Mouse (Mus musculus): ENCODE measurements at regions not wholly inside any gene's neighbourhood (a gene's known extent, or its start where the extent isn't known, plus 50 kb on each side); places are given as distances from the start of the nearest gene placed in this dataset.

- WGBS = 75% methylated on average over 6 of the region's 6 CpGs
- H3K27ac ChIP-seq = no peak overlapping the region
- ATAC-seq (ENCODE audit: low FRiP score) (no peak), DNase-seq (ENCODE audit: low spot score) (peak; percentile 24)
- no peaks in the 10 kb centered on the region for H3K9me3 ChIP-seq (ENCODE audit: control insufficient read depth, low read length)
- no peaks in the 10 kb centered on the region for H3K4me1 ChIP-seq (replicated peaks; ENCODE audit: control insufficient read depth, insufficient read depth, low read length)
- H3K36me3 ChIP-seq (replicated peaks; ENCODE audit: control insufficient read depth, insufficient read depth) = no peaks in the 10 kb centered on the region
- no peaks in the 10 kb centered on the region for H3K27me3 ChIP-seq (ENCODE audit: control insufficient read depth, insufficient read depth, low read length)
- H3K4me3 ChIP-seq (replicated peaks; ENCODE audit: low read length) = no peak overlapping the region
- no peak overlapping the region for H3K9ac ChIP-seq
- no peak overlapping the region for H3K4me2 ChIP-seq (replicated peaks)
Measured at GRCm38 (mm10) chr5:126324847-126325246, 793.3 kb downstream of the Tmem132b start.

GRCm38 (mm10) chr5:126328276-126328675 is 796.7 kb downstream of the Tmem132b start:
- Histone ChIP-seq H3K27me3 (ENCODE audit: control insufficient read depth, insufficient read depth, low read length) (no peaks in the 10 kb centered on the region), H3K4me1 (replicated peaks; ENCODE audit: control insufficient read depth, insufficient read depth, low read length) (no peaks in the 10 kb centered on the region), H3K27ac (no peak overlapping the region), H3K4me2 (replicated peaks) (no peak overlapping the region), H3K9ac (no peak overlapping the region), H3K9me3 (ENCODE audit: control insufficient read depth, low read length) (no peaks in the 10 kb centered on the region), H3K4me3 (replicated peaks; ENCODE audit: low read length) (no peak overlapping the region), H3K36me3 (replicated peaks; ENCODE audit: control insufficient read depth, insufficient read depth) (no peaks in the 10 kb centered on the region)
- ATAC-seq (ENCODE audit: low FRiP score) (no peak), DNase-seq (ENCODE audit: low spot score) (no peak)
- WGBS = 48% methylated on average over 3 of the region's 3 CpGs

GRCm38 (mm10) chr5:126335091-126335490 is 803.5 kb downstream of the Tmem132b start:
- no peak overlapping the region for H3K4me3 ChIP-seq (replicated peaks; ENCODE audit: low read length)
- peaks cover 7% of the 10 kb centered on the region; the same call in 1 of the 2 replicates for H3K4me1 ChIP-seq (replicated peaks; ENCODE audit: control insufficient read depth, insufficient read depth, low read length)
- no peaks in the 10 kb centered on the region for H3K9me3 ChIP-seq (ENCODE audit: control insufficient read depth, low read length)
- no peak for DNase-seq (ENCODE audit: low spot score)
- 29% methylated on average over 7 of the region's 7 CpGs for WGBS
- H3K9ac ChIP-seq = no peak overlapping the region
- no peak overlapping the region for H3K4me2 ChIP-seq (replicated peaks)
- 0 out of 2 replicates have a peak overlapping the region, but pooled peaks have one; percentile 40 for H3K27ac ChIP-seq
- ATAC-seq (ENCODE audit: low FRiP score) = no peak
- H3K36me3 ChIP-seq (replicated peaks; ENCODE audit: control insufficient read depth, insufficient read depth) = no peaks in the 10 kb centered on the region
- no peaks in the 10 kb centered on the region for H3K27me3 ChIP-seq (ENCODE audit: control insufficient read depth, insufficient read depth, low read length)

GRCm38 (mm10) chr5:126335553-126336520 is 804.3 kb downstream of the Tmem132b start:
- Histone ChIP-seq H3K4me3 (replicated peaks; ENCODE audit: low read length) (no peak overlapping the region), H3K9ac (no peak overlapping the region), H3K27me3 (ENCODE audit: control insufficient read depth, insufficient read depth, low read length) (no peaks in the 10 kb centered on the region), H3K27ac (no peak overlapping the region), H3K36me3 (replicated peaks; ENCODE audit: control insufficient read depth, insufficient read depth) (no peaks in the 10 kb centered on the region), H3K9me3 (ENCODE audit: control insufficient read depth, low read length) (no peaks in the 10 kb centered on the region), H3K4me2 (replicated peaks) (no peak overlapping the region), H3K4me1 (replicated peaks; ENCODE audit: control insufficient read depth, insufficient read depth, low read length) (peaks cover 7% of the 10 kb centered on the region; the same call in 1 of the 2 replicates)
- ATAC-seq (ENCODE audit: low FRiP score) = no peak
- DNase-seq (ENCODE audit: low spot score) = peak; percentile 55
- WGBS = 31% methylated on average over 6 of the region's 6 CpGs

- DNase-seq (ENCODE audit: low spot score) = no peak
- Histone ChIP-seq H3K27ac (no peak overlapping the region), H3K4me3 (replicated peaks; ENCODE audit: low read length) (no peak overlapping the region), H3K4me2 (replicated peaks) (no peak overlapping the region), H3K4me1 (replicated peaks; ENCODE audit: control insufficient read depth, insufficient read depth, low read length) (peaks cover 7% of the 10 kb centered on the region; the same call in 1 of the 2 replicates), H3K27me3 (ENCODE audit: control insufficient read depth, insufficient read depth, low read length) (no peaks in the 10 kb centered on the region), H3K9ac (no peak overlapping the region), H3K9me3 (ENCODE audit: control insufficient read depth, low read length) (no peaks in the 10 kb centered on the region), H3K36me3 (replicated peaks; ENCODE audit: control insufficient read depth, insufficient read depth) (no peaks in the 10 kb centered on the region)
- no peak for ATAC-seq (ENCODE audit: low FRiP score)
- 79% methylated on average over 1 of the region's 1 CpGs for WGBS
Measured at GRCm38 (mm10) chr5:126337884-126338283, 806.3 kb downstream of the Tmem132b start.

- Histone ChIP-seq H3K9me3 (ENCODE audit: control insufficient read depth, low read length) (no peaks in the 10 kb centered on the region), H3K4me3 (replicated peaks; ENCODE audit: low read length) (no peak overlapping the region), H3K27me3 (ENCODE audit: control insufficient read depth, insufficient read depth, low read length) (no peaks in the 10 kb centered on the region), H3K36me3 (replicated peaks; ENCODE audit: control insufficient read depth, insufficient read depth) (no peaks in the 10 kb centered on the region), H3K9ac (no peak overlapping the region), H3K27ac (no peak overlapping the region), H3K4me1 (replicated peaks; ENCODE audit: control insufficient read depth, insufficient read depth, low read length) (no peaks in the 10 kb centered on the region), H3K4me2 (replicated peaks) (no peak overlapping the region)
- DNase-seq (ENCODE audit: low spot score) (no peak), ATAC-seq (ENCODE audit: low FRiP score) (no peak)
- WGBS = 61% methylated on average over 9 of the region's 9 CpGs
Measured at GRCm38 (mm10) chr5:126343570-126343969, 812.0 kb downstream of the Tmem132b start.

- no peaks in the 10 kb centered on the region for H3K9me3 ChIP-seq (ENCODE audit: control insufficient read depth, low read length)
- WGBS = 95% methylated on average over 2 of the region's 2 CpGs
- no peak overlapping the region for H3K27ac ChIP-seq
- H3K9ac ChIP-seq = no peak overlapping the region
- H3K4me2 ChIP-seq (replicated peaks) = no peak overlapping the region
- H3K36me3 ChIP-seq (replicated peaks; ENCODE audit: control insufficient read depth, insufficient read depth) = no peaks in the 10 kb centered on the region
- ATAC-seq (ENCODE audit: low FRiP score) (no peak), DNase-seq (ENCODE audit: low spot score) (no peak)
- H3K27me3 ChIP-seq (ENCODE audit: control insufficient read depth, insufficient read depth, low read length) = no peaks in the 10 kb centered on the region
- no peaks in the 10 kb centered on the region for H3K4me1 ChIP-seq (replicated peaks; ENCODE audit: control insufficient read depth, insufficient read depth, low read length)
- H3K4me3 ChIP-seq (replicated peaks; ENCODE audit: low read length) = no peak overlapping the region
Measured at GRCm38 (mm10) chr5:126350936-126351335, 819.4 kb downstream of the Tmem132b start.

GRCm38 (mm10) chr5:126369436-126369835 is 837.9 kb downstream of the Tmem132b start:
- DNase-seq (ENCODE audit: low spot score) (no peak), ATAC-seq (ENCODE audit: low FRiP score) (no peak)
- 82% methylated on average over 2 of the region's 2 CpGs for WGBS
- Histone ChIP-seq H3K4me3 (replicated peaks; ENCODE audit: low read length) (no peak overlapping the region), H3K36me3 (replicated peaks; ENCODE audit: control insufficient read depth, insufficient read depth) (no peaks in the 10 kb centered on the region), H3K4me2 (replicated peaks) (no peak overlapping the region), H3K27ac (no peak overlapping the region), H3K27me3 (ENCODE audit: control insufficient read depth, insufficient read depth, low read length) (no peaks in the 10 kb centered on the region), H3K9me3 (ENCODE audit: control insufficient read depth, low read length) (no peaks in the 10 kb centered on the region), H3K4me1 (replicated peaks; ENCODE audit: control insufficient read depth, insufficient read depth, low read length) (no peaks in the 10 kb centered on the region), H3K9ac (no peak overlapping the region)

- no peak overlapping the region for H3K27ac ChIP-seq
- no peak overlapping the region for H3K9ac ChIP-seq
- H3K4me1 ChIP-seq (replicated peaks; ENCODE audit: control insufficient read depth, insufficient read depth, low read length) = no peaks in the 10 kb centered on the region
- WGBS = 65% methylated on average over 1 of the region's 1 CpGs
- no peaks in the 10 kb centered on the region for H3K36me3 ChIP-seq (replicated peaks; ENCODE audit: control insufficient read depth, insufficient read depth)
- 0 out of 2 replicates have a peak, but pooled peaks cover 6% of the 10 kb centered on the region for H3K9me3 ChIP-seq (ENCODE audit: control insufficient read depth, low read length)
- no peak overlapping the region for H3K4me2 ChIP-seq (replicated peaks)
- DNase-seq (ENCODE audit: low spot score) (no peak), ATAC-seq (ENCODE audit: low FRiP score) (no peak)
- no peaks in the 10 kb centered on the region for H3K27me3 ChIP-seq (ENCODE audit: control insufficient read depth, insufficient read depth, low read length)
- no peak overlapping the region for H3K4me3 ChIP-seq (replicated peaks; ENCODE audit: low read length)
Measured at GRCm38 (mm10) chr5:126392306-126392705, 849.3 kb upstream of the Tmem132c start.
